Mouse (Mus musculus) left cerebral cortex, postnatal 10 days (tissue): Measurements from ENCODE around the gene Dph1. TPM values are rescaled to one million over a fixed set of nuclear protein-coding genes. Genes with fewer than 3 reads are reported as not detected.
A peak's percentile ranks its signal among the peaks of the same experiment; 100 is the strongest.

ENCODE experiments used
- microRNA-seq: library from miRNA; unstranded; fragments of <30 nt; microRNA quantifications from one replicate; pipeline ENCODE4 v1.2.0, GENCODE M21; 2022
- total RNA-seq, 2 experiments: library from RNA; stranded (reverse); gene quantifications; 2 replicates each; pipeline ENCODE4 v1.2.3; 2021

Gene Dph1
- total RNA-seq, 2 experiments from 2014 or later, result 14.1 to 15.9 TPM

Small RNAs within 50 kb of the gene (microRNA-seq; reads per million reads assigned to microRNA genes)
- 7,136 reads per million, percentile 94 among the genes with 10 or more reads in this experiment for gene Mir132
- 222 reads per million, percentile 63 among the genes with 10 or more reads in this experiment for gene Mir212

Other genes starting within 250 kb of the Dph1 start
- 1 to 10 TPM; 3.9 to 5.3 TPM for gene Hic1, start 21.7 kb downstream of the Dph1 start, total RNA-seq
- 10 to 100 TPM in 1 of 2 experiments, 1 to 10 TPM in 1; 9.2 to 11.3 TPM for gene Ovca2, start 12.4 kb downstream of the Dph1 start, total RNA-seq
- 10 to 100 TPM; 44.8 to 46.9 TPM for gene Rtn4rl1, start 2.5 kb upstream of the Dph1 start, total RNA-seq
- gene Rpa1, start 157.1 kb upstream of the Dph1 start, total RNA-seq, result 10 to 100 TPM; 42.4 TPM
- gene Smyd4, start 157.2 kb upstream of the Dph1 start, total RNA-seq, result 10 to 100 TPM; 11.6 to 13.7 TPM
- gene Serpinf1, start 231.5 kb upstream of the Dph1 start, total RNA-seq, result 10 to 100 TPM; 14.7 to 18.2 TPM
- not detected for gene Serpinf2, start 248.3 kb upstream of the Dph1 start, total RNA-seq